Mouse (Mus musculus) splenic B cell, adult 2 months (primary cell): ENCODE data around the gene Tpd52l2.

Experiments used
- DNase-seq: peaks from one replicate; pipeline ENCODE4 v3.0.0-alpha.2; 2011; ENCODE audit warnings: low read depth, low spot score
- H3K27me3 ChIP-seq: 2 replicates; pipeline ENCODE4 v1.6.1; 2012; ENCODE audit warnings: mild to moderate bottlenecking, low read length, moderate library complexity, mixed read lengths; ENCODE audit not compliant: control insufficient read depth, poor library complexity, insufficient read depth, severe bottlenecking
- H3K36me3 ChIP-seq: 2 replicates; pipeline ENCODE4 v1.6.1; 2012; ENCODE audit warnings: mild to moderate bottlenecking, low read length, moderate library complexity, mixed read lengths; ENCODE audit not compliant: control insufficient read depth, poor library complexity, insufficient read depth, severe bottlenecking

Tpd52l2 gene

GRCm38 (mm10) chr2:181497548-181497875, 570 bp downstream of the Tpd52l2 start:
- no peaks in the 10 kb centered on the region for H3K27me3 ChIP-seq
- H3K36me3 ChIP-seq = peaks cover 5% of the 10 kb centered on the region
- peak; percentile 60 for DNase-seq

GRCm38 (mm10) chr2:181498644-181499043, 1.7 kb downstream of the Tpd52l2 start:
- DNase-seq = no peak
- peaks cover 7% of the 10 kb centered on the region for H3K36me3 ChIP-seq
- H3K27me3 ChIP-seq = no peaks in the 10 kb centered on the region

- no peaks in the 10 kb centered on the region for H3K27me3 ChIP-seq
- DNase-seq = no peak
- peaks cover 10% of the 10 kb centered on the region; the same call in 1 of the 2 replicates for H3K36me3 ChIP-seq
Observed at GRCm38 (mm10) chr2:181509191-181509590, 12.2 kb downstream of the Tpd52l2 start.

GRCm38 (mm10) chr2:181511231-181511630, 14.3 kb downstream of the Tpd52l2 start:
- H3K27me3 ChIP-seq = no peaks in the 10 kb centered on the region
- no peak for DNase-seq

GRCm38 (mm10) chr2:181519201-181519600, 22.3 kb downstream of the Tpd52l2 start:
- DNase-seq = no peak
- Histone ChIP-seq H3K27me3 (no peaks in the 10 kb centered on the region), H3K36me3 (peaks cover 5% of the 10 kb centered on the region; the same call in 1 of the 2 replicates)

More at GRCm38 (mm10) chr2:181511231-181511630, 14.3 kb downstream of the Tpd52l2 start:
- H3K36me3 ChIP-seq = peaks cover 9% of the 10 kb centered on the region

- H3K36me3 ChIP-seq = peaks cover 5% of the 10 kb centered on the region; the same call in 1 of the 2 replicates
- no peaks in the 10 kb centered on the region for H3K27me3 ChIP-seq
- DNase-seq = peak; percentile 97
Observed at GRCm38 (mm10) chr2:181520118-181520935, 23.4 kb downstream of the Tpd52l2 start, which contains the start of gene Dnajc5. TSS of gene Dnajc5 (plus strand) at chr2:181520485.

GRCm38 (mm10) chr2:181520936-181521227, 23.9 kb downstream of the Tpd52l2 start:
- Histone ChIP-seq H3K27me3 (no peaks in the 10 kb centered on the region), H3K36me3 (peaks cover 5% of the 10 kb centered on the region; the same call in 1 of the 2 replicates)
- DNase-seq = no peak

GRCm38 (mm10) chr2:181521491-181521890, 24.5 kb downstream of the Tpd52l2 start:
- Histone ChIP-seq H3K27me3 (no peaks in the 10 kb centered on the region), H3K36me3 (peaks cover 5% of the 10 kb centered on the region; the same call in 1 of the 2 replicates)
- DNase-seq = no peak

GRCm38 (mm10) chr2:181522811-181523210, 25.9 kb downstream of the Tpd52l2 start:
- Histone ChIP-seq H3K27me3 (no peaks in the 10 kb centered on the region), H3K36me3 (peaks cover 2% of the 10 kb centered on the region; the same call in 1 of the 2 replicates)
- peak; percentile 71 for DNase-seq

GRCm38 (mm10) chr2:181525526-181525925, 28.6 kb downstream of the Tpd52l2 start:
- Histone ChIP-seq H3K36me3 (peaks cover 2% of the 10 kb centered on the region; the same call in 1 of the 2 replicates), H3K27me3 (no peaks in the 10 kb centered on the region)
- no peak for DNase-seq

GRCm38 (mm10) chr2:181529076-181529475, 32.1 kb downstream of the Tpd52l2 start:
- H3K36me3 ChIP-seq = no peaks in the 10 kb centered on the region; the same call in 1 of the 2 replicates
- no peaks in the 10 kb centered on the region for H3K27me3 ChIP-seq
- no peak for DNase-seq

- Histone ChIP-seq H3K27me3 (no peaks in the 10 kb centered on the region), H3K36me3 (no peaks in the 10 kb centered on the region; the same call in 1 of the 2 replicates)
- no peak for DNase-seq
Observed at GRCm38 (mm10) chr2:181532589-181532988, 35.6 kb downstream of the Tpd52l2 start.

GRCm38 (mm10) chr2:181536410-181536809, 39.5 kb downstream of the Tpd52l2 start:
- no peaks in the 10 kb centered on the region for H3K27me3 ChIP-seq
- no peaks in the 10 kb centered on the region; the same call in 1 of the 2 replicates for H3K36me3 ChIP-seq
- DNase-seq = no peak

GRCm38 (mm10) chr2:181537444-181538047, 40.6 kb downstream of the Tpd52l2 start:
- DNase-seq = no peak
- Histone ChIP-seq H3K36me3 (no peaks in the 10 kb centered on the region; the same call in 1 of the 2 replicates), H3K27me3 (no peaks in the 10 kb centered on the region)

- no peak for DNase-seq
- H3K36me3 ChIP-seq = peaks cover 5% of the 10 kb centered on the region; the same call in 1 of the 2 replicates
- no peaks in the 10 kb centered on the region for H3K27me3 ChIP-seq
Observed at GRCm38 (mm10) chr2:181541761-181542380, 44.9 kb downstream of the Tpd52l2 start.
